Mouse (Mus musculus) right cerebral cortex, postnatal 36 days (tissue): ENCODE data around the gene Serpina10.
"Not testable (repeated sequence)": the region's sequence is repeated elsewhere in the genome, so short reads cannot be mapped to it uniquely, and the experiment has no call there.

Experiments
- DNase-seq, 2 experiments: peaks; one replicate each; pipeline ENCODE4 v3.0.0; 2022; ENCODE audit warnings: low spot score in 2 of 2, mixed read lengths in 1 of 2

Gene Serpina10

DNA sequence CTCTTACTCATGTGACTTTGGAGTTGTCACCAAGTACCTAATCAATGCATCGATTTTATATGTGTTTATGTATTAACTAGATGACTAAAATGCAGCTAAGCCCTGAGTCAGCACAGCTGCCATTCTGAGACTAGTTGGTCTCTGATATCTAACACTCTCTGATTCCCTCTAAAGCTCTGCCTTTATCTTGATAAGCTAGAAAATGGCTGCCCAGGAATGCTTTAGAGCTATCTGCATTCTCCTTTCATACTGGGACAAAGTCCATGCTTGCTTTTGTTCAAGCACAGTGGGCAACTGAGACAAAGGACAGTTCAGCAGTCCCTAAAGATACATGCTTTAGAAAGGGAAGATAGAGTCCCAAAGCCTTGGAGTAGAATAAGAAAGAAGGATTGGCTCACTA lies 16.1 kb downstream of the Serpina10 start:
- DNase-seq, result no peak

GRCm38 (mm10) chr12:103601839-103602238 lies 29.4 kb downstream of the Serpina10 start:
- DNase-seq, result no peak

DNA sequence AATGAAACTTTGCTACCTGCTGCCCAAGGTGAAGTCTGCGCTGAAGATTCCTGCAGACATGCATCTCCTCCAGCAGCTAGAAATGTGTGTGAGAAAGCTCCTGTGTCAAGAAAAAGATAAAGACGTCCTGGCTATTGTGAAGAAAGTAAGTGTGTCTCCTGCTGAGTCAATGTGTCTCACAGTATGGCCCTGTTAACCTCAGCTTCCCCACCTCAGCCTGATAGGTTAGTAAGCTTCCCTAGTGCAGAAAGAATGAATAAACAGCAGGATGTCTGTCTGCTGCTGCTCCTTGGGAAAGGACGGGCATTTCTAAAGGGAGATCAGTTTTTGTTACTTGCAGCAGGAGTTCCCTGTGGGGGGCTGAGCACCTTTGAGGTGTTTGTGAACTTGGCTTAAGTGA lies 30.9 kb downstream of the Serpina10 start:
- DNase-seq, result no peak

GRCm38 (mm10) chr12:103598411-103598810 lies 32.8 kb downstream of the Serpina10 start:
- no peak for DNase-seq

DNA sequence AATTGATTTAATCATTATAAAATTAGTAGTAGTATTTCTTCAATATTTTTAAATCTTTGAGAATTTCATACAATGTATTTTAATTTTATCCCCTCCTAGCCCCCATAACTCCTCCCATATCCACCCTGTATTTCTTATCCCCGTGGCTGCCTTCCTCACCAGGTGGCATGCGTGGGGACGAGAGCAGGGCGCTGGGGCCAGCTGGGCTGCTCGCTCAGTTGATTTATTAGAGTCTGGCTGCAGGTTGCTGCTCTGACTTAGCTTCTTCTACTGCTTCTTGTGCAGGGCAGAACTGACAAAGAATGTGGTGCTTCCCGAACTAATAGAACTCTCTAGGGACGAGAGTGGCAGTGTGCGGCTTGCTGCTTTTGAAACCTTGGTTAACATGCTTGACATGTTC lies 47.5 kb downstream of the Serpina10 start:
- DNase-seq, result no peak

GRCm38 (mm10) chr12:103578148-103578547 lies 53.1 kb downstream of the Serpina10 start:
- not testable (repeated sequence) for DNase-seq

GRCm38 (mm10) chr12:103569690-103570089 lies 61.6 kb downstream of the Serpina10 start:
- no peak for DNase-seq

GRCm38 (mm10) chr12:103567129-103567528 lies 64.1 kb downstream of the Serpina10 start:
- DNase-seq, result no peak

DNA sequence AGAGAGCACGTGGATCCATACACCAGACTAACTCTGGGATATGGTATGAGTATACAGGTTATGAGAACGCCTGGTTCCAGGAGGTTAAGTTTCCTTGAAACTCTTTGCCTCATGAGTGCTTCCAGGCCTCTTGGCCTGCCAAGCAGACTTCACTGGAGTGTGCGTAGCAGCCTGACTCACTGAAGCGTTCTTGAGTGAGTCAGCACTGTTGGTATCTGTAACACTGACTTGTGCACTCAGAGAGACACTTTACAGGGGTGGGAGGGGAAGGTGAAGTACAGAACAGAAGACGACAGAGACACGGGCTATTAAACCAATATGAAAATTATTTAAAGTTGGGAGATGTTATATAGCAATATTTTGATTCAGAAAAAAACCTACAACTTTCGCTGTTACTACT lies 66.1 kb downstream of the Serpina10 start:
- DNase-seq, result no peak
